Comparison of ENCODE assay signal across 32 mouse cellular contexts in genomic region chr1:36489661-36490060, GRCm38 (mm10). TPM values are rescaled to one million over a fixed set of nuclear protein-coding genes. Genes with fewer than 3 reads are reported as not detected.
"Had no signal": no experiment of that assay in that cellular context is flagged by ENCODE, and none has a peak within 500 bp of the region (broad histone marks: within the 10 kb centered on the region; RNA-seq: fewer than 3 reads in every experiment).

No protein-coding gene starts in this region.

- H3K4me1 ChIP-seq: hindbrain, embryonic 15.5 days; liver, embryonic 12.5 days had no signal

- H3K27me3 ChIP-seq: heart, embryonic 13.5 days; heart, embryonic 15.5 days; hindbrain, embryonic 13.5 days; hindbrain, embryonic 15.5 days; kidney, embryonic 15.5 days; limb, embryonic 13.5 days; limb, embryonic 15.5 days; liver, embryonic 12.5 days had no signal

- H3K4me3 ChIP-seq: gastrocnemius, adult 2 months; heart, embryonic 10.5 days; heart, embryonic 13.5 days; heart, embryonic 15.5 days; hindbrain, embryonic 13.5 days; hindbrain, embryonic 15.5 days; kidney, embryonic 15.5 days; limb, embryonic 13.5 days; limb, embryonic 15.5 days; liver, embryonic 12.5 days had no signal

- H3K27ac ChIP-seq: heart, embryonic 10.5 days; heart, embryonic 13.5 days; heart, embryonic 15.5 days; hindbrain, embryonic 13.5 days; hindbrain, embryonic 15.5 days; hindbrain, postnatal 0 days; kidney, embryonic 15.5 days; kidney, postnatal 0 days; limb, embryonic 13.5 days; limb, embryonic 15.5 days; liver, embryonic 12.5 days; liver, embryonic 14.5 days had no signal

- H3K9ac ChIP-seq: heart, embryonic 13.5 days; heart, embryonic 15.5 days; hindbrain, embryonic 13.5 days; hindbrain, embryonic 15.5 days; kidney, embryonic 15.5 days; limb, embryonic 13.5 days; limb, embryonic 15.5 days; liver, embryonic 12.5 days; liver, embryonic 14.5 days had no signal

- H3K36me3 ChIP-seq: heart, embryonic 10.5 days; heart, embryonic 13.5 days; heart, embryonic 15.5 days; hindbrain, embryonic 13.5 days; hindbrain, embryonic 15.5 days; kidney, embryonic 15.5 days; limb, embryonic 13.5 days; limb, embryonic 15.5 days; liver, embryonic 12.5 days had no signal

- DNase-seq: gastrocnemius, adult 2 months; gastrocnemius, postnatal 10 days; gastrocnemius, postnatal 25 days; heart, adult 18-20 months; heart, postnatal 14 days; heart, postnatal 36 days; kidney, adult 11 months; kidney, adult 2 months; kidney, adult 9 months; kidney, postnatal 14 days; kidney, postnatal 36 days; layer of hippocampus, adult 9-11 months; layer of hippocampus, postnatal 36 days; left cerebral cortex, postnatal 4 days had no signal

- H3K9me3 ChIP-seq: heart, embryonic 10.5 days; heart, embryonic 13.5 days; heart, embryonic 15.5 days; hindbrain, embryonic 13.5 days; hindbrain, embryonic 15.5 days; kidney, embryonic 15.5 days; limb, embryonic 13.5 days; limb, embryonic 15.5 days; liver, embryonic 12.5 days had no signal

- ATAC-seq: hindbrain, postnatal 0 days; intestine, embryonic 16.5 days; liver, embryonic 12.5 days had no signal

- H3K4me2 ChIP-seq: heart, embryonic 13.5 days; heart, embryonic 15.5 days; hindbrain, embryonic 13.5 days; hindbrain, embryonic 15.5 days; kidney, embryonic 15.5 days; limb, embryonic 13.5 days; limb, embryonic 15.5 days; liver, embryonic 12.5 days had no signal

RNA-seq across cellular contexts. Expression of gene Gm42417, which starts 49.6 kb away (rescaled TPM):
- polyA plus RNA-seq: heart, embryonic 13.5 days; heart, embryonic 15.5 days; heart, postnatal 0 days; hindbrain, embryonic 11.5 days; hindbrain, embryonic 13.5 days; hindbrain, postnatal 0 days; intestine, embryonic 14.5 days; kidney, adult 2 months; kidney, postnatal 0 days; large intestine, adult 2 months; liver, adult 2 months; liver, embryonic 14.5 days had no signal
